Mouse (Mus musculus): ENCODE results near the gene Gpr137c. TPM values are rescaled to one million over a fixed set of nuclear protein-coding genes. Genes with fewer than 3 reads are reported as not detected.

Gpr137c gene
- polyA plus RNA-seq, 1 experiment from 2014 or later, result 25.0 TPM

GRCm38 (mm10) chr14:45263831-45264592 is 44.5 kb downstream of the Gpr137c start:
- no peaks in the 10 kb centered on the region for H3K9me3 ChIP-seq (ENCODE audit: control insufficient read depth, low read length)
- peaks cover 2% of the 10 kb centered on the region; the same call in 1 of the 2 replicates for H3K36me3 ChIP-seq (ENCODE audit: control insufficient read depth, insufficient read depth, low read length)
- no peaks in the 10 kb centered on the region for H3K27me3 ChIP-seq (ENCODE audit: control insufficient read depth, insufficient read depth, low read length)
- no peak overlapping the region for H3K4me2 ChIP-seq (ENCODE audit: low read depth, low read length)
- 80% methylated on average over 3 of the region's 3 CpGs for WGBS
- no peak overlapping the region for H3K9ac ChIP-seq (replicated peaks; ENCODE audit: low read depth, low read length)
- H3K27ac ChIP-seq (ENCODE audit: low read depth, low read length), result no peak overlapping the region
- no peak for ATAC-seq (ENCODE audit: low read depth)
- no peaks in the 10 kb centered on the region for H3K4me1 ChIP-seq (ENCODE audit: control insufficient read depth, insufficient read depth, low read length)
- H3K4me3 ChIP-seq (ENCODE audit: low read depth, low read length), result no peak overlapping the region

- H3K4me3 ChIP-seq (ENCODE audit: low read depth, low read length), result no peak overlapping the region
- H3K4me2 ChIP-seq (ENCODE audit: low read depth, low read length), result no peak overlapping the region
- no peaks in the 10 kb centered on the region for H3K9me3 ChIP-seq (ENCODE audit: control insufficient read depth, low read length)
- ATAC-seq (ENCODE audit: low read depth), result no peak
- no peak overlapping the region for H3K9ac ChIP-seq (replicated peaks; ENCODE audit: low read depth, low read length)
- no peaks in the 10 kb centered on the region for H3K27me3 ChIP-seq (ENCODE audit: control insufficient read depth, insufficient read depth, low read length)
- 88% methylated on average over 6 of the region's 6 CpGs for WGBS
- no peaks in the 10 kb centered on the region for H3K4me1 ChIP-seq (ENCODE audit: control insufficient read depth, insufficient read depth, low read length)
- peaks cover 20% of the 10 kb centered on the region for H3K36me3 ChIP-seq (ENCODE audit: control insufficient read depth, insufficient read depth, low read length)
- H3K27ac ChIP-seq (ENCODE audit: low read depth, low read length), result no peak overlapping the region
Observed at GRCm38 (mm10) chr14:45275816-45276215, 56.3 kb downstream of the Gpr137c start.

DNA sequence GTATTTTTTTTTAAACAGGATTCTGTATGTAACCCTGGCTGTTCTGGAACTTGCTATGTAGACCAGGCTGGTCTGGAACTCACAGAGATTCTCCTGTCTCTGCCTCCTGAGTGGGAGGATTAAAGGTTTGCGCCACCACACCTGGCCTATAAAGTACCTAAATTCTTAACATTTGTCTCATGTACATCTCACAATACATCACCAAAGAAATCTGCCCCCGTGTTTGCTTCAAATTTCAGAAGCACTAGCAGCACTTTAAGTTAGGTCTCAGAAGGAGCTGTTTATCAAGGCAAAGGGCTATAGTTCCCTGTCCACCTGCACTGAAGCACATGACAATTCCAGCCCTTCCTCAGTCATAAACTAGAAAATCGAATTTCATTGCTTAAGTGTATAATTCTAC is 62.5 kb downstream of the Gpr137c start:
- ATAC-seq (ENCODE audit: low read depth), result no peak
- H3K27me3 ChIP-seq (ENCODE audit: control insufficient read depth, insufficient read depth, low read length), result no peaks in the 10 kb centered on the region
- H3K36me3 ChIP-seq (ENCODE audit: control insufficient read depth, insufficient read depth, low read length), result peaks cover 26% of the 10 kb centered on the region
- H3K9ac ChIP-seq (replicated peaks; ENCODE audit: low read depth, low read length), result no peak overlapping the region
- no peak overlapping the region for H3K4me3 ChIP-seq (ENCODE audit: low read depth, low read length)
- no peaks in the 10 kb centered on the region for H3K9me3 ChIP-seq (ENCODE audit: control insufficient read depth, low read length)
- H3K4me1 ChIP-seq (ENCODE audit: control insufficient read depth, insufficient read depth, low read length), result no peaks in the 10 kb centered on the region
- 91% methylated on average over 3 of the region's 3 CpGs for WGBS
- no peak overlapping the region for H3K27ac ChIP-seq (ENCODE audit: low read depth, low read length)
- H3K4me2 ChIP-seq (ENCODE audit: low read depth, low read length), result no peak overlapping the region

GRCm38 (mm10) chr14:45291608-45292007 is 72.1 kb downstream of the Gpr137c start:
- Histone ChIP-seq H3K27me3 (ENCODE audit: control insufficient read depth, insufficient read depth, low read length) (no peaks in the 10 kb centered on the region), H3K4me3 (ENCODE audit: low read depth, low read length) (no peak overlapping the region), H3K4me2 (ENCODE audit: low read depth, low read length) (no peak overlapping the region), H3K9ac (replicated peaks; ENCODE audit: low read depth, low read length) (no peak overlapping the region), H3K9me3 (ENCODE audit: control insufficient read depth, low read length) (no peaks in the 10 kb centered on the region), H3K4me1 (ENCODE audit: control insufficient read depth, insufficient read depth, low read length) (no peaks in the 10 kb centered on the region), H3K27ac (ENCODE audit: low read depth, low read length) (no peak overlapping the region), H3K36me3 (ENCODE audit: control insufficient read depth, insufficient read depth, low read length) (peaks cover 4% of the 10 kb centered on the region; the same call in 1 of the 2 replicates)
- ATAC-seq (ENCODE audit: low read depth), result no peak
- 88% methylated on average over 4 of the region's 4 CpGs for WGBS

- Histone ChIP-seq H3K4me2 (ENCODE audit: low read depth, low read length) (no peak overlapping the region), H3K9me3 (ENCODE audit: control insufficient read depth, low read length) (no peaks in the 10 kb centered on the region), H3K4me1 (ENCODE audit: control insufficient read depth, insufficient read depth, low read length) (no peaks in the 10 kb centered on the region), H3K27me3 (ENCODE audit: control insufficient read depth, insufficient read depth, low read length) (no peaks in the 10 kb centered on the region), H3K36me3 (ENCODE audit: control insufficient read depth, insufficient read depth, low read length) (peaks cover 19% of the 10 kb centered on the region; the same call in 1 of the 2 replicates), H3K4me3 (ENCODE audit: low read depth, low read length) (no peak overlapping the region), H3K27ac (ENCODE audit: low read depth, low read length) (no peak overlapping the region), H3K9ac (replicated peaks; ENCODE audit: low read depth, low read length) (no peak overlapping the region)
- 44% methylated on average over 4 of the region's 4 CpGs for WGBS
- peak; percentile 58 for ATAC-seq (ENCODE audit: low read depth)
Observed at GRCm38 (mm10) chr14:45303939-45304338, 84.4 kb downstream of the Gpr137c start.

- ATAC-seq (ENCODE audit: low read depth), result no peak
- Histone ChIP-seq H3K36me3 (ENCODE audit: control insufficient read depth, insufficient read depth, low read length) (peaks cover 19% of the 10 kb centered on the region; the same call in 1 of the 2 replicates), H3K9me3 (ENCODE audit: control insufficient read depth, low read length) (no peaks in the 10 kb centered on the region), H3K27me3 (ENCODE audit: control insufficient read depth, insufficient read depth, low read length) (no peaks in the 10 kb centered on the region), H3K4me3 (ENCODE audit: low read depth, low read length) (no peak overlapping the region), H3K4me1 (ENCODE audit: control insufficient read depth, insufficient read depth, low read length) (no peaks in the 10 kb centered on the region), H3K4me2 (ENCODE audit: low read depth, low read length) (no peak overlapping the region), H3K9ac (replicated peaks; ENCODE audit: low read depth, low read length) (no peak overlapping the region), H3K27ac (ENCODE audit: low read depth, low read length) (no peak overlapping the region)
- 65% methylated on average over 4 of the region's 4 CpGs for WGBS
Observed at GRCm38 (mm10) chr14:45304389-45304788, 84.9 kb downstream of the Gpr137c start.

DNA sequence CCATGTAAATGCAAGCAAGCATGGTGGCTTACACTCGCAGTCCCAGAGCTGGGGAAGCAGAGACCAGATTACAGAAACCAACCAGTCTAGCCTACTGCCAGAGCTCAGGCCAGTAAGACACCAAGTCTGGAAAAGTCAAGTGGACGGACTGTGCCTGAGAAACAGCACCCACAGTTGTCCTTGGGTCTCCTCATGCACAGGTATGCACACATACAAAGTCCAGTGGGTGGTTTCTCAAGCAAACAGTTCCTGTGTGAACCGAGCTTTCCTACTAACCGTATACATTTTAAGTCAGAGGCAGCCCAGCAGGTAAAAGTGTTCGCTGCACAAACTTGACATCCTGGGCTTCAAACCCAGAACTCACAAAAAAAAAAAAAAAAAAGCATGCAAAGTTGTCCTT is 86.3 kb downstream of the Gpr137c start:
- no peaks in the 10 kb centered on the region for H3K4me1 ChIP-seq (ENCODE audit: control insufficient read depth, insufficient read depth, low read length)
- no peaks in the 10 kb centered on the region for H3K27me3 ChIP-seq (ENCODE audit: control insufficient read depth, insufficient read depth, low read length)
- no peak overlapping the region for H3K4me2 ChIP-seq (ENCODE audit: low read depth, low read length)
- ATAC-seq (ENCODE audit: low read depth), result no peak
- WGBS, result 93% methylated on average over 5 of the region's 5 CpGs
- peaks cover 7% of the 10 kb centered on the region; the same call in 1 of the 2 replicates for H3K36me3 ChIP-seq (ENCODE audit: control insufficient read depth, insufficient read depth, low read length)
- H3K4me3 ChIP-seq (ENCODE audit: low read depth, low read length), result no peak overlapping the region
- H3K9me3 ChIP-seq (ENCODE audit: control insufficient read depth, low read length), result no peaks in the 10 kb centered on the region
- no peak overlapping the region for H3K27ac ChIP-seq (ENCODE audit: low read depth, low read length)
- H3K9ac ChIP-seq (replicated peaks; ENCODE audit: low read depth, low read length), result no peak overlapping the region

GRCm38 (mm10) chr14:45307630-45308328 is 88.3 kb downstream of the Gpr137c start:
- Histone ChIP-seq H3K27ac (ENCODE audit: low read depth, low read length) (no peak overlapping the region), H3K9ac (replicated peaks; ENCODE audit: low read depth, low read length) (no peak overlapping the region), H3K27me3 (ENCODE audit: control insufficient read depth, insufficient read depth, low read length) (no peaks in the 10 kb centered on the region), H3K4me1 (ENCODE audit: control insufficient read depth, insufficient read depth, low read length) (no peaks in the 10 kb centered on the region), H3K36me3 (ENCODE audit: control insufficient read depth, insufficient read depth, low read length) (no peaks in the 10 kb centered on the region; the same call in 1 of the 2 replicates), H3K4me3 (ENCODE audit: low read depth, low read length) (no peak overlapping the region), H3K9me3 (ENCODE audit: control insufficient read depth, low read length) (no peaks in the 10 kb centered on the region), H3K4me2 (ENCODE audit: low read depth, low read length) (no peak overlapping the region)
- 94% methylated on average over 8 of the region's 8 CpGs for WGBS
- ATAC-seq (ENCODE audit: low read depth), result no peak

DNA sequence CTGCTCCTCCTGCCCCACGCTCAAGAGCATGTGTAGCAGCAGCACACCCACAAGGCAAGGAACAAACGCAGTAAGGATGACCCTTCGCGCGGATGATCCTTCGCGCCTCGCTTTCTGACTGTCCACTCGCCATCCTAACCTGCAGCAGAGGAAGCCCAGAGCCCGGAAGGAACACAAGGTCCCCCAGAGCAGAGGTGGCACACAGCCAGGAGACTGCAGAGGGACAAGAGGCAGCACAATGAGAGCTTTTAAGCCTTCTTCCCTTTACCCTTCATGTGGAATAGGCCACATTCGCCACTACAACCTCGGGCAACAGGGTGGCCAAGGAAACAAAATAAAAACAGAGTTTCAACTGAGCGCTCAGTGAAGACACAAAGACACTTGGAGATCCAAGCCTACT is 90.1 kb downstream of the Gpr137c start:
- no peak overlapping the region for H3K9ac ChIP-seq (replicated peaks; ENCODE audit: low read depth, low read length)
- H3K4me2 ChIP-seq (ENCODE audit: low read depth, low read length), result no peak overlapping the region
- H3K27ac ChIP-seq (ENCODE audit: low read depth, low read length), result no peak overlapping the region
- H3K27me3 ChIP-seq (ENCODE audit: control insufficient read depth, insufficient read depth, low read length), result no peaks in the 10 kb centered on the region
- no peaks in the 10 kb centered on the region for H3K4me1 ChIP-seq (ENCODE audit: control insufficient read depth, insufficient read depth, low read length)
- ATAC-seq (ENCODE audit: low read depth), result no peak
- H3K36me3 ChIP-seq (ENCODE audit: control insufficient read depth, insufficient read depth, low read length), result no peaks in the 10 kb centered on the region
- WGBS, result 93% methylated on average over 13 of the region's 13 CpGs
- no peak overlapping the region for H3K4me3 ChIP-seq (ENCODE audit: low read depth, low read length)
- no peaks in the 10 kb centered on the region for H3K9me3 ChIP-seq (ENCODE audit: control insufficient read depth, low read length)
